Mouse (Mus musculus) embryonic facial prominence, embryonic 15.5 days (tissue): ENCODE results near the gene Tex2. TPM values are rescaled to one million over a fixed set of nuclear protein-coding genes. Genes with fewer than 3 reads are reported as not detected.

Source experiments
- ATAC-seq: fragments of 200-750 bp; cut with Nextera tagmentation; 2 replicates; pipeline ENCODE4 v1.8.0; 2017; ENCODE audit warnings: low read depth, moderate TSS enrichment; ENCODE audit not compliant: insufficient number of reproducible peaks, low FRiP score, low TSS enrichment
- H3K27ac ChIP-seq: fragments of 300-500 bp; sonication (generic); replicated peaks from 2 replicates; pipeline ENCODE4 v1.5.1; 2015; ENCODE audit warnings: mild to moderate bottlenecking, inconsistent platforms
- H3K27me3 ChIP-seq: fragments of 300-500 bp; sonication (generic); 2 replicates; pipeline ENCODE4 v1.6.1; 2015; ENCODE audit warnings: inconsistent platforms
- H3K36me3 ChIP-seq: fragments of 300-500 bp; sonication (generic); 2 replicates; pipeline ENCODE4 v1.6.1; 2015; ENCODE audit warnings: mild to moderate bottlenecking, inconsistent platforms
- H3K4me1 ChIP-seq: fragments of 300-500 bp; sonication (generic); 2 replicates; pipeline ENCODE4 v1.6.1; 2015; ENCODE audit warnings: inconsistent platforms
- H3K4me2 ChIP-seq: fragments of 300-500 bp; sonication (generic); replicated peaks from 2 replicates; pipeline ENCODE4 v1.6.1; 2015; ENCODE audit warnings: mild to moderate bottlenecking, inconsistent platforms
- H3K4me3 ChIP-seq: fragments of 300-500 bp; sonication (generic); replicated peaks from 2 replicates; pipeline ENCODE4 v1.5.1; 2015; ENCODE audit warnings: mild to moderate bottlenecking, inconsistent platforms
- H3K9ac ChIP-seq: fragments of 300-500 bp; sonication (generic); 2 replicates; pipeline ENCODE4 v1.6.1; 2015; ENCODE audit warnings: inconsistent platforms
- H3K9me3 ChIP-seq: fragments of 300-500 bp; sonication (generic); replicated peaks from 2 replicates; pipeline ENCODE4 v1.6.1; 2016; ENCODE audit warnings: inconsistent platforms
- WGBS: fragments of 180-500 bp; shearing (Covaris S2); methylation state at CpG from one replicate; pipeline ENCODE4 v1.1.7; 2015; 5-methylcytosine and 5-hydroxymethylcytosine counted together
- polyA plus RNA-seq: library from polyadenylated mRNA; unstranded; fragments of >200 nt; fragmentation: Nextera tagmentation; extraction: Ambion mirVana; gene quantifications from 2 replicates; pipeline ENCODE4 v1.2.1, GENCODE M21; 2015

The Tex2 gene
- polyA plus RNA-seq, 1 experiment from 2014 or later = 11.9 TPM

- Histone ChIP-seq H3K36me3 (no peaks in the 10 kb centered on the region), H3K27ac (no peak overlapping the region), H3K9me3 (no peaks in the 10 kb centered on the region), H3K4me3 (no peak overlapping the region), H3K27me3 (no peaks in the 10 kb centered on the region), H3K4me2 (no peak overlapping the region), H3K9ac (no peak overlapping the region), H3K4me1 (peaks cover 15% of the 10 kb centered on the region)
- ATAC-seq = no peak
- 30% methylated on average over 3 of the region's 3 CpGs for WGBS
Measured at GRCm38 (mm10) chr11:106520404-106520803, 92.8 kb downstream of the Tex2 start.

- no peaks in the 10 kb centered on the region for H3K9me3 ChIP-seq
- H3K27me3 ChIP-seq = no peaks in the 10 kb centered on the region
- peaks cover 15% of the 10 kb centered on the region for H3K4me1 ChIP-seq
- H3K9ac ChIP-seq = no peak overlapping the region
- no peak overlapping the region for H3K4me2 ChIP-seq
- ATAC-seq = no peak
- no peak overlapping the region for H3K4me3 ChIP-seq
- H3K36me3 ChIP-seq = no peaks in the 10 kb centered on the region
- no peak overlapping the region for H3K27ac ChIP-seq
- 52% methylated on average over 4 of the region's 4 CpGs for WGBS
Measured at GRCm38 (mm10) chr11:106519519-106519918, 93.7 kb downstream of the Tex2 start.

GRCm38 (mm10) chr11:106518391-106518790, 94.8 kb downstream of the Tex2 start:
- H3K27ac ChIP-seq = peak overlapping the region; percentile 72

GRCm38 (mm10) chr11:106515079-106515745, 98.0 kb downstream of the Tex2 start:
- no peak overlapping the region for H3K4me2 ChIP-seq
- no peak for ATAC-seq
- no peak overlapping the region for H3K4me3 ChIP-seq
- WGBS = 68% methylated on average over 16 of the region's 16 CpGs
- H3K36me3 ChIP-seq = 0 out of 2 replicates have a peak, but pooled peaks cover 3% of the 10 kb centered on the region
- no peak overlapping the region for H3K9ac ChIP-seq
- peaks cover 15% of the 10 kb centered on the region for H3K4me1 ChIP-seq
- no peaks in the 10 kb centered on the region for H3K9me3 ChIP-seq
- no peaks in the 10 kb centered on the region for H3K27me3 ChIP-seq
- H3K27ac ChIP-seq = no peak overlapping the region

More at GRCm38 (mm10) chr11:106518391-106518790, 94.8 kb downstream of the Tex2 start:
- H3K4me3 ChIP-seq = no peak overlapping the region
- H3K9me3 ChIP-seq = no peaks in the 10 kb centered on the region
- 38% methylated on average over 4 of the region's 4 CpGs for WGBS
- H3K9ac ChIP-seq = no peak overlapping the region
- peaks cover 15% of the 10 kb centered on the region for H3K4me1 ChIP-seq
- H3K4me2 ChIP-seq = no peak overlapping the region
- H3K27me3 ChIP-seq = no peaks in the 10 kb centered on the region
- peak; percentile 46; the same call in 1 of the 2 replicates for ATAC-seq
- no peaks in the 10 kb centered on the region for H3K36me3 ChIP-seq

GRCm38 (mm10) chr11:106514446-106514845, 98.8 kb downstream of the Tex2 start:
- WGBS = 60% methylated on average over 5 of the region's 5 CpGs
- Histone ChIP-seq H3K9ac (no peak overlapping the region), H3K4me3 (no peak overlapping the region), H3K4me1 (peaks cover 15% of the 10 kb centered on the region), H3K36me3 (0 out of 2 replicates have a peak, but pooled peaks cover 7% of the 10 kb centered on the region), H3K9me3 (no peaks in the 10 kb centered on the region), H3K27ac (no peak overlapping the region), H3K4me2 (no peak overlapping the region), H3K27me3 (no peaks in the 10 kb centered on the region)
- ATAC-seq = no peak

- Histone ChIP-seq H3K4me3 (no peak overlapping the region), H3K36me3 (peaks cover 20% of the 10 kb centered on the region), H3K27ac (no peak overlapping the region), H3K9me3 (no peaks in the 10 kb centered on the region), H3K4me2 (no peak overlapping the region), H3K4me1 (peaks cover 6% of the 10 kb centered on the region), H3K9ac (no peak overlapping the region), H3K27me3 (no peaks in the 10 kb centered on the region)
- ATAC-seq = no peak
- 48% methylated on average over 2 of the region's 2 CpGs for whole genome bisulfite sequencing
Measured at GRCm38 (mm10) chr11:106513166-106513565, 100.1 kb downstream of the Tex2 start.

- Histone ChIP-seq H3K4me2 (no peak overlapping the region), H3K9me3 (no peaks in the 10 kb centered on the region), H3K27ac (no peak overlapping the region), H3K27me3 (no peaks in the 10 kb centered on the region), H3K4me3 (no peak overlapping the region), H3K9ac (no peak overlapping the region), H3K36me3 (peaks cover 25% of the 10 kb centered on the region), H3K4me1 (no peaks in the 10 kb centered on the region)
- 93% methylated on average over 7 of the region's 7 CpGs for WGBS
- no peak for ATAC-seq
Measured at GRCm38 (mm10) chr11:106512006-106512390, 101.2 kb downstream of the Tex2 start.

GRCm38 (mm10) chr11:106511236-106512005, 101.8 kb downstream of the Tex2 start:
- 87% methylated on average over 14 of the region's 14 CpGs for WGBS
- H3K27ac ChIP-seq = no peak overlapping the region
- no peak overlapping the region for H3K4me3 ChIP-seq
- peaks cover 26% of the 10 kb centered on the region for H3K36me3 ChIP-seq
- no peaks in the 10 kb centered on the region for H3K9me3 ChIP-seq
- H3K4me1 ChIP-seq = no peaks in the 10 kb centered on the region
- H3K9ac ChIP-seq = no peak overlapping the region
- no peaks in the 10 kb centered on the region for H3K27me3 ChIP-seq
- no peak overlapping the region for H3K4me2 ChIP-seq
- ATAC-seq = no peak

GRCm38 (mm10) chr11:106507638-106508037, 105.6 kb downstream of the Tex2 start:
- no peak overlapping the region for H3K4me3 ChIP-seq
- H3K27me3 ChIP-seq = no peaks in the 10 kb centered on the region
- whole genome bisulfite sequencing = 89% methylated on average over 7 of the region's 7 CpGs
- H3K4me2 ChIP-seq = no peak overlapping the region
- H3K27ac ChIP-seq = no peak overlapping the region
- no peak overlapping the region for H3K9ac ChIP-seq
- ATAC-seq = no peak
- no peaks in the 10 kb centered on the region for H3K9me3 ChIP-seq
- H3K4me1 ChIP-seq = no peaks in the 10 kb centered on the region
- H3K36me3 ChIP-seq = peaks cover 32% of the 10 kb centered on the region

GRCm38 (mm10) chr11:106506211-106506610, 107.0 kb downstream of the Tex2 start:
- H3K36me3 ChIP-seq = peaks cover 31% of the 10 kb centered on the region
- ATAC-seq = no peak
- no peaks in the 10 kb centered on the region for H3K27me3 ChIP-seq
- H3K4me3 ChIP-seq = no peak overlapping the region
- no peaks in the 10 kb centered on the region for H3K9me3 ChIP-seq
- no peak overlapping the region for H3K27ac ChIP-seq
- no peak overlapping the region for H3K4me2 ChIP-seq
- H3K4me1 ChIP-seq = no peaks in the 10 kb centered on the region
- WGBS = 87% methylated on average over 6 of the region's 6 CpGs
- no peak overlapping the region for H3K9ac ChIP-seq

GRCm38 (mm10) chr11:106504129-106504528, 109.1 kb downstream of the Tex2 start:
- ATAC-seq = no peak
- H3K9ac ChIP-seq = no peak overlapping the region
- H3K27me3 ChIP-seq = no peaks in the 10 kb centered on the region
- H3K4me1 ChIP-seq = 0 out of 2 replicates have a peak, but pooled peaks cover 3% of the 10 kb centered on the region
- no peak overlapping the region for H3K4me2 ChIP-seq
- no peak overlapping the region for H3K27ac ChIP-seq
- H3K36me3 ChIP-seq = peaks cover 21% of the 10 kb centered on the region
- no peak overlapping the region for H3K4me3 ChIP-seq
- H3K9me3 ChIP-seq = no peaks in the 10 kb centered on the region
